Mouse (Mus musculus): ENCODE data around the gene Sumo1.

- TF ChIP-seq POLR2A (IDR thresholded peaks at IDR 0.05; ENCODE audit: control insufficient read depth, low read depth, low read length) (no peak), CTCF (IDR thresholded peaks at IDR 0.05; ENCODE audit: control insufficient read depth, insufficient read depth, insufficient replicate concordance, low read depth, low read length) (no peak)
Measured at GRCm38 (mm10) chr1:59549036-59549675, 121.5 kb downstream of the Sumo1 start.

All from testis, adult 2 months (tissue).